In genomic region chr3:71959441-71959840, GRCm38 (mm10) we compare ENCODE assay signal across 14 mouse cellular contexts.
"Had no signal": no experiment of that assay in that cellular context is flagged by ENCODE, and none has a peak within 500 bp of the region (broad histone marks: within the 10 kb centered on the region; RNA-seq: fewer than 3 reads in every experiment).

No protein-coding gene starts in this region.

- H3K27ac ChIP-seq: limb, embryonic 13.5 days; liver, embryonic 14.5 days; midbrain, embryonic 12.5 days; neural tube, embryonic 13.5 days had no signal

- H3K9me3 ChIP-seq: limb, embryonic 13.5 days; midbrain, embryonic 12.5 days; neural tube, embryonic 13.5 days had no signal

- ATAC-seq: midbrain, embryonic 16.5 days had no signal

- H3K36me3 ChIP-seq: limb, embryonic 13.5 days; midbrain, embryonic 12.5 days; neural tube, embryonic 13.5 days had no signal

- H3K9ac ChIP-seq: limb, embryonic 13.5 days; liver, embryonic 14.5 days; midbrain, embryonic 12.5 days; neural tube, embryonic 13.5 days had no signal

- H3K4me1 ChIP-seq: limb, embryonic 13.5 days; midbrain, embryonic 12.5 days; neural tube, embryonic 13.5 days had no signal

- H3K4me2 ChIP-seq: limb, embryonic 13.5 days; midbrain, embryonic 12.5 days; neural tube, embryonic 13.5 days had no signal

- DNase-seq: kidney, adult 11 months; kidney, postnatal 14 days; left cerebral cortex, postnatal 4 days; lung, adult 18-20 months; retina, postnatal 1 day; right cerebral cortex, postnatal 4 days; spleen, adult 18-20 months; thymus, adult 2 months; thymus, postnatal 36 days had no signal

- H3K27me3 ChIP-seq: limb, embryonic 13.5 days; midbrain, embryonic 12.5 days; neural tube, embryonic 13.5 days had no signal

- H3K4me3 ChIP-seq: limb, embryonic 13.5 days; midbrain, embryonic 12.5 days; neural tube, embryonic 13.5 days had no signal
